Mouse (Mus musculus): ENCODE data around the gene Zdhhc3.

Zdhhc3 gene

GRCm38 (mm10) chr9:123112805-123113521 is at the start of gene Zdhhc3, which contains the start of gene Exosc7:
Gene Zdhhc3 (minus strand): TSS chr9:123113205.
Gene Exosc7 (plus strand): TSS chr9:123113215.
- DNase-seq (ENCODE audit: low spot score), result peak; percentile 81

- DNase-seq (ENCODE audit: low spot score), result no peak
Measured at GRCm38 (mm10) chr9:123161792-123162191, 48.8 kb upstream of the Zdhhc3 start.

- DNase-seq (ENCODE audit: low spot score), result peak; percentile 75
Measured at GRCm38 (mm10) chr9:123159330-123159729, 46.3 kb upstream of the Zdhhc3 start.

GRCm38 (mm10) chr9:123158125-123158836 is 45.3 kb upstream of the Zdhhc3 start:
- peak; percentile 37 for DNase-seq (ENCODE audit: low spot score)

- DNase-seq (ENCODE audit: low spot score), result no peak
Measured at GRCm38 (mm10) chr9:123157699-123158098, 44.7 kb upstream of the Zdhhc3 start.

GRCm38 (mm10) chr9:123156910-123157361 is 43.9 kb upstream of the Zdhhc3 start:
- DNase-seq (ENCODE audit: low spot score), result peak; percentile 70

GRCm38 (mm10) chr9:123153121-123153520 is 40.1 kb upstream of the Zdhhc3 start:
- no peak for DNase-seq (ENCODE audit: low spot score)

GRCm38 (mm10) chr9:123152026-123152425 is 39.0 kb upstream of the Zdhhc3 start:
- no peak for DNase-seq (ENCODE audit: low spot score)

GRCm38 (mm10) chr9:123151561-123151960 is 38.6 kb upstream of the Zdhhc3 start:
- no peak for DNase-seq (ENCODE audit: low spot score)

- DNase-seq (ENCODE audit: low spot score), result peak; percentile 64
Measured at GRCm38 (mm10) chr9:123150241-123151020, 37.4 kb upstream of the Zdhhc3 start, which contains the start of gene Clec3b. Gene Clec3b (plus strand): TSS chr9:123150946.

GRCm38 (mm10) chr9:123148430-123148829 is 35.4 kb upstream of the Zdhhc3 start:
- peak; percentile 61 for DNase-seq (ENCODE audit: low spot score)

GRCm38 (mm10) chr9:123139887-123140614 is 27.0 kb upstream of the Zdhhc3 start:
- DNase-seq (ENCODE audit: low spot score), result no peak

GRCm38 (mm10) chr9:123138891-123139474 is 26.0 kb upstream of the Zdhhc3 start:
- peak; percentile 71 for DNase-seq (ENCODE audit: low spot score)

- DNase-seq (ENCODE audit: low spot score), result no peak
Measured at GRCm38 (mm10) chr9:123136953-123137682, 24.1 kb upstream of the Zdhhc3 start.

GRCm38 (mm10) chr9:123132994-123133393 is 20.0 kb upstream of the Zdhhc3 start:
- DNase-seq (ENCODE audit: low spot score), result no peak

GRCm38 (mm10) chr9:123127663-123128062 is 14.7 kb upstream of the Zdhhc3 start:
- DNase-seq (ENCODE audit: low spot score), result no peak

- no peak for DNase-seq (ENCODE audit: low spot score)
Measured at GRCm38 (mm10) chr9:123124413-123124981, 11.5 kb upstream of the Zdhhc3 start.

GRCm38 (mm10) chr9:123123571-123124412 is 10.8 kb upstream of the Zdhhc3 start:
- peak; percentile 49 for DNase-seq (ENCODE audit: low spot score)

- DNase-seq (ENCODE audit: low spot score), result no peak
Measured at GRCm38 (mm10) chr9:123123017-123123416, 10.0 kb upstream of the Zdhhc3 start.
